Mouse (Mus musculus): ENCODE data around the gene Aig1.

Gene Aig1

DNA sequence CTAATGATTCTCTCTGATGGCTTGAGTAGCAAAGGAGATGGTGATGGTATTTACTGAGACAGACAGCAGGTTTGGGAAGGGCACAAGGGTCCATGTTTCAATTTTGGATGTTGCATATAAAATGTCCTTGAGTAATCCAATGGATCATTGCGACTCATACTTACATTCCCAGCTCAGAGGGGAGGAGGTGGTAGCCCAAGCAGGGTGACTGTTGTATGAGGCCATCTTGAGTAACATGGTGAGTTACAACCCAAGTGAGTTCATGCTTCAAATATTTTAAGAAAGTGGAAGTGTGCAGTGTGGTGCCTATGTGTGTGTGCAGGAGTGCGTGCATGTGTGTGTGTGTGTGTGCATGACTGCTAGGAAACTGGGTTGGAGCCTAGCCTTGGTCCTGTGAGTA, 93.4 kb downstream of the Aig1 start:
- no peak for DNase-seq (ENCODE audit: low spot score)

DNA sequence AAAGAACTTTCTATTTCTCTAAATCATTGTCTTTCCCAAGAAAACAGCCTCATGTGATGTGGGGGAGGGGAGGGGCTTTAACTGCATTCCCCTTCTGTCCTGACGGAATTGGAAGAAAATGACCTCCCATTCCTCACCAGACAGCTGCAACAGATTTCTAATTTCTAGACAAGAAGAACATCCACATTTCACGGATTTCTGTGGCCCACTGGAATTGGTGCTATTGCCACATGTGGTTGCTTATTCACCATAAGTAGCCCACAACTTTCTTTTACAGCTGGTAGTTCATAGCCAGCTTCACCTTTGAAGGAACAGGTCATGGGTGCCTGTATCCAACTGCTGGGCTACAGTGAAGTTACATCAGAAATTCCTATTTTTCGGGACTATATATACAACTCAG, 93.9 kb downstream of the Aig1 start:
- DNase-seq (ENCODE audit: low spot score): no peak

- no peak for DNase-seq (ENCODE audit: low spot score)
Measured at GRCm38 (mm10) chr10:13770720-13771119, 98.1 kb downstream of the Aig1 start.

- no peak for DNase-seq (ENCODE audit: low spot score)
Measured at GRCm38 (mm10) chr10:13769789-13770188, 99.0 kb downstream of the Aig1 start.

DNA sequence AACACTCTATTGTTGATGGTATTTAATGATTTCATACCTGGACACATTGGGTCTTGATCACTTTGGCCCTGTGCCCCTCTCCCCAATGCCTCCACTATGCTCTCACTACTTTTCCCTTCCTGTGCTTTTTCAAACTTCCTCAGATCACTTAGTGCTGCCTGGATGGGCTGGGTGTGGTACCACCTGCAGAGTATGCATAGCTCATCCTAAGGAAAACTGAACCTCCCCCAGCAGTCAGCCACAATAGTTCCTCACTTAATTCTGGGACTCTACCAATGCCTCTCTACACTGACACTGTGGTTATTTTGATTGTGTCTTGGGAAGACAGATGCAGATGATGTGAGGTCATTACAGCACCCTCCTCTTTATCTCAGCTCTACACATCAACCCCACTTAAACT, 99.9 kb downstream of the Aig1 start:
- DNase-seq (ENCODE audit: low spot score): no peak

DNA sequence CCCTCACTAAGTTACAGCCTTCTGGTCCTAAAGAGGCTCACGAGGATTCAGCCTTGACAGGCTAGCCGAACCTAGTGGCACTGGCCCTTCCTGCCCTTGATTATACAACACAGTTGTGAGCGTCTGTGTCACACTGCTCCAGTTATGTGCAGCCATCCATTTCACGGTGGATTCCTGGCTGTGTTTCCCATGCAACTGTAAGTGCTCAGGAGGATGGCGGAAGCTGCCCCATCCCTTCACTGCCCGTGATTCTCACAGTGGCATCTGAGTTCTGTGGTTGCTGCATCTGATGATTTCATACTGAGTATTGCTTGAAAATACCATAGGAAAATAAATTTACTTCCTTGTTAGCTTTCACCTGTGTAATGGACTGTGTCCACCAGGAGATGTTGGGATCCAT, 101.7 kb downstream of the Aig1 start:
- no peak for DNase-seq (ENCODE audit: low spot score)

- no peak for DNase-seq (ENCODE audit: low spot score)
Measured at GRCm38 (mm10) chr10:13763151-13763550, 105.6 kb downstream of the Aig1 start.

GRCm38 (mm10) chr10:13754712-13755111, 114.1 kb downstream of the Aig1 start:
- DNase-seq (ENCODE audit: low spot score): no peak

- DNase-seq (ENCODE audit: low spot score): no peak
Measured at GRCm38 (mm10) chr10:13753777-13754176, 115.0 kb downstream of the Aig1 start.

DNA sequence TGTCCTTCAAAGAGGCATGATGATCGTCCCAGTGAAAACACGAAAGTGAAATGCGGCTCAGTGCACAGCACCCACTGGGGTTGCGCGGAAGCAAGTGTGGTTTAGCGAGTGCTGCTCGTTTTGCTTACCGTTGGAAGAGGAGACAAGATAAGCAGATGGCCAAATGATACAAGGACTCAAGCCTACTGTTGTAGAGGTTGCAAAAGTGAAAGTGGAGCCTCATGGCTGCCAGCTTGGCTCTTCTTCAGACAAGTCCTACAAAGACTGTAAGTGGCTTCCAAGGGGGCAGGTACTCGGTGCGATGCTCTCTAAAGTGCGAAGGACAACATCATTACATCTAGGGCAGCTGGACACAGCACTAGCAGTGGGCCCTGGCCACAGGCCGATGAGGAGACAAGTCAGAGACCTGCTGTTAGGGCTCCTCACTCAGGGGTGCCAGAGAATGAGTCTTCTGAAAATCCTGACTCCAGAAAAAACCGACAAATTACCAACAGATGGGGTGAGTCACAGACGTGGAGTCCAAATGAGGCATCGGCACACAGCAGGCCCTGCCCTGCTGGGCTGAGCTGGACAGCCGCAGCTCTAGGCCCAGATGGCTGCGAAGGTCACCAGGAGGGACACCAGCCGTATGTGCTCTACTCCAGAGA, 129.2 kb downstream of the Aig1 start:
- no peak for DNase-seq (ENCODE audit: low spot score)

DNA sequence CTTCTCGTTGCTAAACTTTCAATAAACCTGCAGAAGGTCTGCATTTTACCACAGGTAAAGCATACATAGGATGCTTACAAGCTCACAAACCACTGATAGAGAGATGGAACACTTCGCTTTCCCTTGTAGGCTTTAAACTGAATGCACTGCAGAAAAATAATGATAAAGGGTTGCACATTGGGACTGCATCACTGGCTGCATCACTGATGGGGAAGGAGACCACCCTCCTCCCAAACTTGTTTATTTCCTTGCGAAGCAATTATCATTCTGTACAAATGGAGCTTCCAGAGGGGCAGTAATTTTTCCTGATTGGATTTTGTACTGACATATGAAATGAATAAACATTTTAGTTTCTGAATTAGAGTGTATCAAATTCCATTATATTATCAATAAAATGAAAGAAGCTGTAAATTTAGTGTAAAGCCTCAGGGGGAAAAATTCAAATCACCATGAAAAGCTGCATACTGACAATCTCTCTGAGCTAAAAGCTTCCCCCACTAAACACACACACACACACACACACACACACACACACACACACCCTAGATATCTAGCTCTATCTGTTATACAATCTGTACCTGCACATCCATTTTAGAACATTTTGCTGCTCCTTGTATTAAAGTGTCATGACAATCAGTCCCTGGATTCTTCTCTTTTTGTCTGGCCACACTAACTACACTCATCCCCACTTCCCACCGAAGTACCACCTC, 138.6 kb downstream of the Aig1 start:
- DNase-seq (ENCODE audit: low spot score): no peak

DNA sequence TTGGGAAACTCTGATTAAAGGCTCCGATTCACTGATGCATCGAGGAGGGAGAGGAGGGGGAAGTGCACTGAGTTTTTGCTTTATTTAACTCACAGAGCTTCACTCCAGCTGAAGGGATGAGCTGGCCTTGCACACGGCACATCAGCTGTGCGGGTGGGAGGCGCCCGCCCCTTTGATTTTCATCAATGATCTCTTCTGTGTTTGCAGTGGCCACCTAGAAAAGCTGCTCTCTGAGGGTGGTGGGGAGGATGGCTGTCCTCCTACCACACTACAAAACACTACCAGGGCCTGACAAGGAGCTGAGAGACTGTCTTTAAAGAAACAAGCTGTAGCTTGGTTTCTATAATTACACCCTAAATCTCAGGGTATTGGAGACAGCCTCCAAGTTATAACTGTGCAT, 141.1 kb downstream of the Aig1 start:
- no peak for DNase-seq (ENCODE audit: low spot score)

DNA sequence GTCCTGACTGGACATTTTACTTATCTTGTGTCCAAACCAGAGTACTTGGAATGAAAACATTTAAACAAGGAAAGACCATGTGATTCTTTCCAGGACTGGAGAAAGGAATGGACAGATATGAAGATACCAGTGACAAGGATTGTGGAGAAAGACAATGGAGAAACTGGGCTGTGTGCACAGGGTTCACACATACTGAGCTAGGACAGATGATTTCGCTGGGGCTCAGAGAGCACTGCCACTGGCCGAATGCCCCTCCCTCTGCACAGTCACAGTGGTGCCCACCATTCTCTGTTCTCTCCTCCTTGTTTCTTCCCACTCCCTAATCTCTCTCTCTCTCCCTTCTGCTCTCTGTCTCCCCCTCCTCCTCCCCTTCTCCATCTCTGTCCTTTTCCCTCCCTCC, 142.6 kb downstream of the Aig1 start:
- no peak for DNase-seq (ENCODE audit: low spot score)

GRCm38 (mm10) chr10:13725276-13725675, 143.5 kb downstream of the Aig1 start:
- no peak for DNase-seq (ENCODE audit: low spot score)

DNA sequence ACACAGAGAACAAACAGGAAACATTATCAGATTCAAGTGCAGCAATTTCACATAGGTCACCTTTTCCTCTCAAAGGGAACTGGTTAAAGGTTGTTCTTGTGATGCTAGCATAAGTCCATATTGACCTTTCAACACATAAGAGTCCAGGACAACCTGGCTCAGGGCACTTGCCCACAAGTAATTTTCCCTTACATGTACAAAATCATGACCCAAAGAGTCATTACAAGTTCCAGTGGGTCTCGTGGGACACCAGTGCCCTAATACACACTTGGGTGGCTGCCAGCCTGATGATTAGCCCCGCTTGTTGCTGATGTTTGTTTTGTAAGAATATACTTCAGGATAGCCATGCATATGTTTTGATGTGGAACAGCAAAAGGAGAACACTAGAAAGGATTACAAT, 152.6 kb downstream of the Aig1 start:
- no peak for DNase-seq (ENCODE audit: low spot score)

GRCm38 (mm10) chr10:13715584-13715983, 153.2 kb downstream of the Aig1 start:
- no peak for DNase-seq (ENCODE audit: low spot score)

- DNase-seq (ENCODE audit: low spot score): no peak
Measured at GRCm38 (mm10) chr10:13714920-13715293, 153.9 kb downstream of the Aig1 start.

GRCm38 (mm10) chr10:13714199-13714919, 154.4 kb downstream of the Aig1 start:
- DNase-seq (ENCODE audit: low spot score): no peak

- DNase-seq (ENCODE audit: low spot score): no peak
Measured at GRCm38 (mm10) chr10:13713711-13714110, 155.1 kb downstream of the Aig1 start.

DNA sequence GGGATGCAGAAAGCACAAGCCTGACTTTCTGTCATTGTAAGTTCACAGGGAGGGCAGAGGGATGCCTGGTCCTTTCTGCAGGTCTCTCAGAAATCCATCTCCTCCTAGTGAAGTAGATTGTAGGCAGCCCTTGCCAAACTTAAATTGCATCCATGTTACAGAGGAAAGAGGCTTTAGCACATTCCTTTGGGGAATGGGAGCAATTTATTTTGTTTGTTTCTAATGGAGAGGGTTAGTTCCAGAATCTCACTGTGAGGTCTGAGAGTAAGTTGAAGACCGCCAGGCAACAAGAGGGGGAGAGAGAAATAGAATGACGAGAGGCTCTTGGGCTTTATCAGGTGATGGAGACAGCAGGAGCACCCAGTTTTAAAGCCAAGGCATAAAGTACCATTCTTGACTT, 155.7 kb downstream of the Aig1 start:
- no peak for DNase-seq (ENCODE audit: low spot score)

DNA sequence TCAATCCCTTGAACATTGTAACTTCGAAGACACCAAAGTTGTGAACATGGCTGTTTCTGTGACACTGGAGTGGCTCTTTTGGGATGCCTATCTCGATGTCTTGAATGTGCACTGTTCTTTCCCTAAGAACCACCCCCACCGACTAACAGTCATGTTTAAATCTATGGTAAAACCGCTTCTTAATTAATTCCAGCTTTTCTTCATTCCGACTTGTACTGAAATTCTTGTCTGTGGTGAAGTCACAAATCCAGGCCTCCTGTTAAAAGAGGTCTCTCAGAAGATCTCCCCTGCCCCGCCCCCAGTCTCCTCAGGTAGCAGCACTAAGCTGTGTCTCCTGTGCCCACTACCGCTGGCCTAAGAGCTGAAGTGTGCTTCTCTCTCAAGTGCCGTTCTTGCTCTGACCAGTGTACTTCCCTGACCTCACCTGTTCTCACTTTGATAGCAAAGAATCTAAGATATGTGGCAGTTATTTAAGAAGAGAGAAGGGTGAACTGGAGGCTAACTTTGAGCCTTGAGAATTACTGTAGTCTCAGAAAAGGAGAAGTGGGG, 157.4 kb downstream of the Aig1 start:
- DNase-seq (ENCODE audit: low spot score): peak; percentile 23

GRCm38 (mm10) chr10:13705771-13706170, 163.0 kb downstream of the Aig1 start:
- peak; percentile 31 for DNase-seq (ENCODE audit: low spot score)

- DNase-seq (ENCODE audit: low spot score): no peak
Measured at GRCm38 (mm10) chr10:13702688-13703087, 166.1 kb downstream of the Aig1 start.

Data from lung, postnatal 25 days (tissue).